ENCODE assay signal across 9 mouse cellular contexts in genomic region chr1:37996226-37996625, GRCm38 (mm10). TPM values are rescaled to one million over a fixed set of nuclear protein-coding genes. Genes with fewer than 3 reads are reported as not detected.
DNase-seq lines count a peak whose midpoint lies in the region; ATAC-seq and TF ChIP-seq lines count a peak whose summit lies in the region.
"Had no signal": no experiment of that assay in that cellular context is flagged by ENCODE, and none has a peak within 500 bp of the region (broad histone marks: within the 10 kb centered on the region; RNA-seq: fewer than 3 reads in every experiment).

No protein-coding gene starts in this region.

- no peak for DNase-seq in layer of hippocampus, adult 2 months (ENCODE audit: low spot score in 2 of 2)
- DNase-seq in layer of hippocampus, postnatal 14 days (ENCODE audit: low spot score in 2 of 2), result no peak
- no peak for DNase-seq in embryonic facial prominence, embryonic 11.5 days (ENCODE audit: low spot score)
- DNase-seq in hindbrain, postnatal 0 days (ENCODE audit: low spot score), result no peak
- DNase-seq in right cerebral cortex, postnatal 10 days (ENCODE audit: low spot score in 2 of 2), result no peak
- no peak for DNase-seq in frontal cortex, adult 2 months (ENCODE audit: extremely low spot score in 1 of 2, low spot score in 1 of 2)
- DNase-seq in natural killer cell, adult 2 months (ENCODE audit: low spot score in 2 of 2), result no peak
- DNase-seq: thymus, postnatal 25 days had no signal

- peak overlapping the region; percentile 71 for H3ac ChIP-seq in myocyte (ENCODE audit: control insufficient read depth, insufficient read length)

- peak overlapping the region; percentile 79 for H3K9ac ChIP-seq in embryonic facial prominence, embryonic 11.5 days (replicated peaks; ENCODE audit: low read length)
- H3K9ac ChIP-seq in hindbrain, postnatal 0 days (replicated peaks; ENCODE audit: low read length), result peak overlapping the region; percentile 90

- peaks cover 60% of the 10 kb centered on the region for H3K79me2 ChIP-seq in myocyte (ENCODE audit: control insufficient read depth, insufficient read depth)

- peak overlapping the region; percentile 90 for H3K4me3 ChIP-seq in layer of hippocampus, adult 2 months
- peak overlapping the region; percentile 84 for H3K4me3 ChIP-seq in embryonic facial prominence, embryonic 11.5 days (ENCODE audit: low read depth, low read length)
- peak overlapping the region; percentile 95 for H3K4me3 ChIP-seq in hindbrain, postnatal 0 days (ENCODE audit: low read length)
- H3K4me3 ChIP-seq in myocyte, result peak overlapping the region; percentile 88

- H3K27ac ChIP-seq in layer of hippocampus, adult 2 months, result peak overlapping the region; percentile 100
- no peak overlapping the region for H3K27ac ChIP-seq in embryonic facial prominence, embryonic 11.5 days (replicated peaks; ENCODE audit: low read depth, low read length)
- peak overlapping the region; percentile 96; the same call in 1 of the 2 replicates for H3K27ac ChIP-seq in hindbrain, postnatal 0 days

- WGBS in embryonic facial prominence, embryonic 11.5 days, result 45% methylated on average over 3 of the region's 3 CpGs
- 41% methylated on average over 3 of the region's 3 CpGs for WGBS in hindbrain, postnatal 0 days

- TF ChIP-seq POLR2A in myocyte (IDR thresholded peaks at IDR 0.05; ENCODE audit: insufficient read length, low read depth), result no peak

- no peak for TF ChIP-seq CTCF in layer of hippocampus, adult 2 months (conservative IDR thresholded peaks at IDR 0.05)
- no peak for TF ChIP-seq CTCF in hindbrain, postnatal 0 days (IDR thresholded peaks at IDR 0.05; ENCODE audit: low read depth)

- peaks cover 3% of the 10 kb centered on the region for H3K36me3 ChIP-seq in embryonic facial prominence, embryonic 11.5 days (replicated peaks; ENCODE audit: control insufficient read depth, insufficient read depth, low read depth, low read length)
- peaks cover 35% of the 10 kb centered on the region for H3K36me3 ChIP-seq in hindbrain, postnatal 0 days (ENCODE audit: insufficient read depth, low read length)
- peaks cover 38% of the 10 kb centered on the region for H3K36me3 ChIP-seq in myocyte (ENCODE audit: control insufficient read depth, insufficient read depth)

- no peak for ATAC-seq in embryonic facial prominence, embryonic 11.5 days (replicated peaks; ENCODE audit: insufficient number of reproducible peaks, low FRiP score, low TSS enrichment, low read depth)
- ATAC-seq in hindbrain, postnatal 0 days, result no peak

- H3K4me2 ChIP-seq in embryonic facial prominence, embryonic 11.5 days (ENCODE audit: low read depth, low read length), result peak overlapping the region; percentile 62
- peak overlapping the region; percentile 87 for H3K4me2 ChIP-seq in hindbrain, postnatal 0 days (ENCODE audit: low read depth, low read length)
- peak overlapping the region; percentile 96 for H3K4me2 ChIP-seq in myocyte (ENCODE audit: low read depth)

- no peaks in the 10 kb centered on the region for H3K9me3 ChIP-seq in embryonic facial prominence, embryonic 11.5 days (replicated peaks; ENCODE audit: control insufficient read depth, low read length)
- H3K9me3 ChIP-seq in hindbrain, postnatal 0 days (ENCODE audit: low read length), result no peaks in the 10 kb centered on the region

- no peaks in the 10 kb centered on the region for H3K27me3 ChIP-seq in embryonic facial prominence, embryonic 11.5 days (ENCODE audit: control insufficient read depth, insufficient read depth, low read length)
- H3K27me3 ChIP-seq in hindbrain, postnatal 0 days (ENCODE audit: insufficient read depth, low read length), result no peaks in the 10 kb centered on the region
- H3K27me3 ChIP-seq in myocyte (ENCODE audit: control insufficient read depth, insufficient read depth, insufficient read length), result no peaks in the 10 kb centered on the region

- H3K4me1 ChIP-seq in embryonic facial prominence, embryonic 11.5 days (ENCODE audit: control insufficient read depth, insufficient read depth, low read length), result no peaks in the 10 kb centered on the region
- H3K4me1 ChIP-seq in hindbrain, postnatal 0 days (ENCODE audit: insufficient read depth, low read length), result peaks cover 12% of the 10 kb centered on the region

TF ChIP-seq in myocyte, 11 proteins besides CTCF, POLR2A, EP300 and RAD21:
- TF ChIP-seq CEBPB (IDR thresholded peaks at IDR 0.05; ENCODE audit: insufficient read depth, poor library complexity, severe bottlenecking) (no peak), MYOD1 (IDR thresholded peaks at IDR 0.05; ENCODE audit: control insufficient read depth in 1 of 3, insufficient read length in 2 of 3, low read depth in 2 of 3) (no peak), SRF (IDR thresholded peaks at IDR 0.05; ENCODE audit: control insufficient read depth, insufficient read length, low read depth) (no peak), TCF12 (IDR thresholded peaks at IDR 0.05; ENCODE audit: insufficient read depth, poor library complexity, severe bottlenecking) (no peak), MAX (IDR thresholded peaks at IDR 0.05; ENCODE audit: low read depth) (no peak), TCF3 (IDR thresholded peaks at IDR 0.05; ENCODE audit: insufficient read length, low read depth) (no peak), REST (IDR thresholded peaks at IDR 0.05; ENCODE audit: insufficient read depth, insufficient read length) (no peak), USF1 (IDR thresholded peaks at IDR 0.05; ENCODE audit: low read depth) (no peak), POLR2AphosphoS2 (IDR thresholded peaks at IDR 0.05; ENCODE audit: insufficient read length, low read depth) (no peak), E2F4 (IDR thresholded peaks at IDR 0.05; ENCODE audit: insufficient read depth) (no peak), MYOG (IDR thresholded peaks at IDR 0.05; ENCODE audit: control insufficient read depth in 1 of 3, insufficient read depth in 1 of 3, insufficient read length in 2 of 3, low read depth in 2 of 3) (no peak)

RNA-seq across cellular contexts. Expression of gene Txndc9, which starts 1.5 kb away (rescaled TPM):
- 10 to 100 TPM; 56.9 to 60.4 TPM for total RNA-seq in layer of hippocampus, adult 2 months (2021)
- total RNA-seq in layer of hippocampus, postnatal 14 days (2021), result 10 to 100 TPM; 57.9 to 64.9 TPM
- 176 and 177 TPM in 2 replicates for polyA plus RNA-seq in embryonic facial prominence, embryonic 11.5 days (2014; fragmentation: Nextera tagmentation; extraction: Ambion mirVana)
- 22.9 and 23.3 TPM in 2 replicates for total RNA-seq in hindbrain, postnatal 0 days (2014; rRNA removed)
- polyA plus RNA-seq in hindbrain, postnatal 0 days (2015; fragmentation: Nextera tagmentation; extraction: Ambion mirVana), result 114 and 128 TPM in 2 replicates
- polyA plus RNA-seq in myocyte (2012; fragmentation: generic; extraction: Trizol), result 35.5 TPM
- polyA plus RNA-seq in frontal cortex, adult 2 months (2012; rRNA removed), result 44.6 and 48.4 TPM in 2 replicates

RNA-seq across cellular contexts. Expression of gene Eif5b, which starts 1.6 kb away (rescaled TPM):
- total RNA-seq in layer of hippocampus, adult 2 months (2021), result 10 to 100 TPM; 37.7 to 38.5 TPM
- 10 to 100 TPM; 36.6 to 39.9 TPM for total RNA-seq in layer of hippocampus, postnatal 14 days (2021)
- 28.6 and 33.3 TPM in 2 replicates for polyA plus RNA-seq in embryonic facial prominence, embryonic 11.5 days (2014; fragmentation: Nextera tagmentation; extraction: Ambion mirVana)
- total RNA-seq in hindbrain, postnatal 0 days (2014; rRNA removed), result 16.2 and 20.7 TPM in 2 replicates
- polyA plus RNA-seq in hindbrain, postnatal 0 days (2015; fragmentation: Nextera tagmentation; extraction: Ambion mirVana), result 18.2 and 21.2 TPM in 2 replicates
- polyA plus RNA-seq in myocyte (2012; fragmentation: generic; extraction: Trizol), result 16.2 TPM
- 17.5 and 21.6 TPM in 2 replicates for polyA plus RNA-seq in frontal cortex, adult 2 months (2012; rRNA removed)

RNA-seq across cellular contexts. Expression of gene Lyg1, which starts 38.7 kb away (rescaled TPM):
- total RNA-seq in layer of hippocampus, adult 2 months (2021), result not detected
- not detected for total RNA-seq in layer of hippocampus, postnatal 14 days (2021)
- not detected in 2 replicates for polyA plus RNA-seq in embryonic facial prominence, embryonic 11.5 days (2014; fragmentation: Nextera tagmentation; extraction: Ambion mirVana)
- not detected in 2 replicates for total RNA-seq in hindbrain, postnatal 0 days (2014; rRNA removed)
- polyA plus RNA-seq in hindbrain, postnatal 0 days (2015; fragmentation: Nextera tagmentation; extraction: Ambion mirVana), result not detected in 2 replicates
- not detected for polyA plus RNA-seq in myocyte (2012; fragmentation: generic; extraction: Trizol)
- not detected in 2 replicates for polyA plus RNA-seq in frontal cortex, adult 2 months (2012; rRNA removed)
